Mouse (Mus musculus) hindbrain, postnatal 0 days (tissue): Measurements from ENCODE around the gene F11r. TPM values are rescaled to one million over a fixed set of nuclear protein-coding genes. Genes with fewer than 3 reads are reported as not detected.
A peak's percentile ranks its signal among the peaks of the same experiment; 100 is the strongest.
"Not testable (repeated sequence)": the region's sequence is repeated elsewhere in the genome, so short reads cannot be mapped to it uniquely, and the experiment has no call there.

Source experiments
- ATAC-seq: fragments of 200-750 bp; cut with Nextera tagmentation; 2 replicates; pipeline ENCODE4 v1.8.0; 2017; ENCODE audit warnings: mild to moderate bottlenecking, moderate TSS enrichment, moderate library complexity
- DNase-seq: peaks from one replicate; pipeline ENCODE4 v3.0.0-alpha.2; 2015; ENCODE audit warnings: low spot score
- H3K27ac ChIP-seq: fragments of 300-500 bp; sonication (generic); 2 replicates; pipeline ENCODE4 v1.5.1; 2014; ENCODE audit warnings: mild to moderate bottlenecking
- H3K27me3 ChIP-seq: fragments of 300-500 bp; sonication (generic); 2 replicates; pipeline ENCODE4 v1.6.1; 2014; ENCODE audit warnings: low read length, mixed read lengths; ENCODE audit not compliant: insufficient read depth
- H3K36me3 ChIP-seq: fragments of 300-500 bp; sonication (generic); 2 replicates; pipeline ENCODE4 v1.6.1; 2014; ENCODE audit warnings: low read length, mixed read lengths; ENCODE audit not compliant: insufficient read depth
- H3K4me1 ChIP-seq: fragments of 300-500 bp; sonication (generic); 2 replicates; pipeline ENCODE4 v1.6.1; 2014; ENCODE audit warnings: antibody characterized with exemption, low read length, mixed read lengths; ENCODE audit not compliant: insufficient read depth
- H3K4me2 ChIP-seq: fragments of 300-500 bp; sonication (generic); 2 replicates; pipeline ENCODE4 v1.6.1; 2014; ENCODE audit warnings: low read depth, mild to moderate bottlenecking, low read length, moderate library complexity, mixed read lengths
- H3K4me3 ChIP-seq: fragments of 300-500 bp; sonication (generic); 2 replicates; pipeline ENCODE4 v1.5.1; 2014; ENCODE audit warnings: low read length
- H3K9ac ChIP-seq: fragments of 300-500 bp; sonication (generic); replicated peaks from 2 replicates; pipeline ENCODE4 v1.6.1; 2014; ENCODE audit warnings: mild to moderate bottlenecking, low read length, moderate library complexity, mixed read lengths
- H3K9me3 ChIP-seq: fragments of 300-500 bp; sonication (generic); 2 replicates; pipeline ENCODE4 v1.6.1; 2016; ENCODE audit warnings: low read length, mixed read lengths
- CTCF ChIP-seq: IDR thresholded peaks from 2 replicates; pipeline ENCODE4 v1.5.1; 2016; ENCODE audit warnings: antibody characterized with exemption, control low read depth, low read depth
- WGBS: fragments of 180-500 bp; shearing (Covaris S2); extraction: QIAGEN DNeasy Blood & Tissue Kit; methylation state at CpG from one replicate; pipeline ENCODE4 v1.1.7; 2014; 5-methylcytosine and 5-hydroxymethylcytosine counted together
- polyA plus RNA-seq: library from polyadenylated mRNA; unstranded; fragments of >200 nt; fragmentation: Nextera tagmentation; extraction: Ambion mirVana; gene quantifications from 2 replicates; pipeline ENCODE4 v1.2.1, GENCODE M21; 2015
- total RNA-seq: library from RNA; depleted of rRNA; stranded (reverse); fragments of >200 nt; gene quantifications from 2 replicates; pipeline ENCODE4 v1.2.3, GENCODE M21; 2014

Gene F11r
- total and polyA plus RNA-seq, 2 experiments from 2014 or later = 8.2 to 14.2 TPM

DNA sequence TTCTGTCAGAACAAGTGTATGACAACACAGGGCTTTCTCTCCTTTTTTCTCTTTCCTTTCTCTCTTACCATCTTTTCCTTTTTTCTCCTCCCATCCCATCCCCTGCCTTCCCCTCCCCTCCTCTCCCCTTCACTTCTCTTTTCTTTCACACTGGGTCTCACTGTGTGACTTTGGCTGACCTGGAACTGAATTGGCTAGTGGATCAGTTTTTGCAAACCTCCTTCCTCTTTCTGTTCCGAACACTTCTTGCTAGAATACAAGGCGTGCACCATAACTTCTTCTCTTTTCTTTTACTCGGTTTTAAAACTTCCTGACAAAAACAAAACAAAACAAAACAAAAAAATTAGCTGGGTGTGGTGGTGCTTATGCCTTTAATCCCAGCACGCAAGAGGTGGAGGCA lies 29.2 kb downstream of the F11r start:
- no peak for TF ChIP-seq CTCF
- 82% methylated on average over 4 of the region's 4 CpGs for WGBS

DNA sequence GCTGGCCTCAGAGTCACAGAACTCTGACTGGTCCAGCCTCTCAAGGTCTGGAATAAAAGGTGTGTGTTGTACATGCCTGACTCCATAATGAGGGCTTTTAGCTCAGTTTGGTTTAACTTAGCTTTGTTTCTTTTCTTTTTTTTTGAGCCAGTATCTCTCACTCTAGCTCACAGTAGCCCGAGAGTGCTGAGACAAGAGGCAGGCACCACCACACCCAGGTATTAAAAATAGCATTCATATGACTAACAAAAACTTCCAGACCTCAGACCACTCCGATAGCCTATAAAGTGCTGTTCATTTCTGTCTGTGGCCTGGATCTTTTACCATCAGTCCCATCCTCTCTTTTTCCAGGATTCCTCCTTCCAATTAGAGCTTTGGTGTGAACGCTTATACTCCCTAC lies 32.3 kb downstream of the F11r start:
- Histone ChIP-seq H3K9ac (no peak overlapping the region), H3K27ac (no peak overlapping the region), H3K4me1 (no peaks in the 10 kb centered on the region), H3K27me3 (no peaks in the 10 kb centered on the region), H3K4me2 (no peak overlapping the region), H3K36me3 (no peaks in the 10 kb centered on the region), H3K9me3 (no peaks in the 10 kb centered on the region), H3K4me3 (no peak overlapping the region)
- ATAC-seq (no peak), DNase-seq (no peak)
- TF ChIP-seq CTCF = no peak
- 95% methylated on average over 3 of the region's 3 CpGs for WGBS

More for the DNA sequence above, 29.2 kb downstream of the F11r start:
- Histone ChIP-seq H3K36me3 (no peaks in the 10 kb centered on the region), H3K27ac (no peak overlapping the region), H3K9ac (no peak overlapping the region), H3K9me3 (no peaks in the 10 kb centered on the region), H3K4me1 (no peaks in the 10 kb centered on the region), H3K27me3 (no peaks in the 10 kb centered on the region), H3K4me3 (no peak overlapping the region), H3K4me2 (no peak overlapping the region)
- DNase-seq (no peak), ATAC-seq (no peak)

GRCm38 (mm10) chr1:171470371-171470871 lies 33.1 kb downstream of the F11r start:
- Histone ChIP-seq H3K4me3 (no peak overlapping the region), H3K36me3 (no peaks in the 10 kb centered on the region), H3K27ac (no peak overlapping the region), H3K9me3 (no peaks in the 10 kb centered on the region), H3K4me2 (no peak overlapping the region), H3K27me3 (no peaks in the 10 kb centered on the region), H3K9ac (no peak overlapping the region), H3K4me1 (no peaks in the 10 kb centered on the region)
- DNase-seq (peak; percentile 78), ATAC-seq (no peak)
- TF ChIP-seq CTCF = peak; percentile 87
- 30% methylated on average over 7 of the region's 7 CpGs for WGBS

GRCm38 (mm10) chr1:171470896-171471295 lies 33.6 kb downstream of the F11r start:
- Histone ChIP-seq H3K27ac (no peak overlapping the region), H3K36me3 (no peaks in the 10 kb centered on the region), H3K4me2 (no peak overlapping the region), H3K9me3 (no peaks in the 10 kb centered on the region), H3K4me3 (no peak overlapping the region), H3K27me3 (no peaks in the 10 kb centered on the region), H3K4me1 (no peaks in the 10 kb centered on the region), H3K9ac (no peak overlapping the region)
- DNase-seq = no peak
- ATAC-seq = no peak
- WGBS = 94% methylated on average over 5 of the region's 5 CpGs
- no peak for TF ChIP-seq CTCF

GRCm38 (mm10) chr1:171471452-171471851 lies 34.1 kb downstream of the F11r start:
- no peak overlapping the region for H3K27ac ChIP-seq
- no peak for ATAC-seq
- H3K4me1 ChIP-seq = no peaks in the 10 kb centered on the region
- 59% methylated on average over 1 of the region's 1 CpGs for WGBS
- DNase-seq = no peak
- TF ChIP-seq CTCF = no peak
- no peak overlapping the region for H3K4me2 ChIP-seq
- H3K36me3 ChIP-seq = no peaks in the 10 kb centered on the region
- H3K9me3 ChIP-seq = no peaks in the 10 kb centered on the region
- H3K9ac ChIP-seq = no peak overlapping the region
- H3K4me3 ChIP-seq = no peak overlapping the region
- H3K27me3 ChIP-seq = no peaks in the 10 kb centered on the region

GRCm38 (mm10) chr1:171471941-171472340 lies 34.6 kb downstream of the F11r start:
- not testable (repeated sequence) for H3K27me3 ChIP-seq, H3K9me3 ChIP-seq, ATAC-seq, H3K4me1 ChIP-seq, H3K9ac ChIP-seq, H3K27ac ChIP-seq, H3K4me2 ChIP-seq, DNase-seq, H3K4me3 ChIP-seq, H3K36me3 ChIP-seq
- 84% methylated on average over 8 of the region's 8 CpGs for WGBS

GRCm38 (mm10) chr1:171473506-171473905 lies 36.2 kb downstream of the F11r start:
- H3K36me3 ChIP-seq = no peaks in the 10 kb centered on the region
- ATAC-seq = no peak
- no peak overlapping the region for H3K4me3 ChIP-seq
- no peaks in the 10 kb centered on the region for H3K9me3 ChIP-seq
- no peak overlapping the region for H3K27ac ChIP-seq
- H3K4me2 ChIP-seq = no peak overlapping the region
- TF ChIP-seq CTCF = no peak
- no peaks in the 10 kb centered on the region for H3K27me3 ChIP-seq
- no peaks in the 10 kb centered on the region for H3K4me1 ChIP-seq
- 75% methylated on average over 4 of the region's 4 CpGs for WGBS
- no peak for DNase-seq
- H3K9ac ChIP-seq = no peak overlapping the region
